Mouse (Mus musculus) lung, adult 2 months (tissue): ENCODE results near the gene Hist1h2af.

Experiments
- CTCF ChIP-seq: fragments of 200-500 bp; IDR thresholded peaks from 2 replicates; pipeline ENCODE4 v1.5.1; 2011; ENCODE audit warnings: mild to moderate bottlenecking, low read length, control low read depth; ENCODE audit not compliant: insufficient read depth
- POLR2A ChIP-seq: fragments of 200-500 bp; IDR thresholded peaks from 2 replicates; pipeline ENCODE4 v1.6.1; 2011; ENCODE audit warnings: low read depth, mild to moderate bottlenecking, control low read depth, low read length, borderline replicate concordance; ENCODE audit errors: extremely low read depth

GRCm38 (mm10) chr13:23534368-23535131, 844 bp downstream of the Hist1h2af start:
- no peak for TF ChIP-seq CTCF
- no peak for TF ChIP-seq POLR2A
